Mouse (Mus musculus) CD4-positive, CD25-positive, alpha-beta regulatory T cell, adult 2 months (primary cell): ENCODE measurements around the gene Smap1.

Experiments used
- DNase-seq: peaks from one replicate; pipeline ENCODE4 v3.0.0-alpha.2; 2012; ENCODE audit warnings: low read depth, low spot score

The Smap1 gene

DNA sequence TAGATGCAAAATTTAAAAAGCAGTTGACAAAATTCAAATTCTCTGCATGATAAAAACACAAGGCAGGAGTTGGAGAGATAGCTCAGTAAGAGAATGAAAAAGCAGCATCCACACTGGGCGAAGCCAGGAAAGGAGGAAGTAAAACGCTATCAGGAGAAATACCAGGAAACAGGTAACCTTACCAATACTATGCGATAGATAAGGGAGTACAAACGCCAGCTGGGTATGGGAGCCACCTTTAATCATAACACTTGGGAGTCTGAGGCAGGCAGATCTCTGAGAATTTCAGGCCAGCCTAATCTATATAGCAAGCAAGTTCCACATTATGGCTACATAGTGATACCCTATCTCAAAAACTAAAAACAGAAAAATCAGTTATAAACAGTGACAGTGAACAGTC lies 85.5 kb downstream of the Smap1 start:
- no peak for DNase-seq

- no peak for DNase-seq
Measured at GRCm38 (mm10) chr1:23834819-23835218, 87.3 kb downstream of the Smap1 start.

DNA sequence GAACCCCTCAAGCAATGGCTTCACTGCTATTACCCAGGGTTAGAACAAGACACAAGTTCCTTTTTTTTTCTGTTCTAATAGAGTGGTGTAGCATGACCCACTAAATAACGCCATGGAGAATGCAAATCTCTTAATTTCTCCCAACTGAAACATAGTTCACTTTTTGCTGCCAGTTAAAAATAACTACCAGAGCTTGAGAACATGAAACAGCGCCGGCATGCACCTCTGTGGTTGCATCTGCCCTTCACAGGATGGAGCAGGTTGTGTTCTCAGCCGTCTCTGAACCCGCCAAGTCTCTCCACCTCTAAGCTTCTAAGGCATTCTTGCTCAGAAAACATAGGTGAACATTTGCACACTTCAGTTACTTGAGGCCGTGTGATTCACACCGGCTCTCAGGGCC lies 87.9 kb downstream of the Smap1 start:
- no peak for DNase-seq

GRCm38 (mm10) chr1:23826887-23827758 lies 95.0 kb downstream of the Smap1 start:
- DNase-seq: peak; percentile 79

GRCm38 (mm10) chr1:23821615-23822014 lies 100.5 kb downstream of the Smap1 start:
- no peak for DNase-seq

- DNase-seq: no peak
Measured at GRCm38 (mm10) chr1:23798306-23798705, 123.8 kb downstream of the Smap1 start.
